Mouse (Mus musculus): Measurements from ENCODE around the gene Rbm5. TPM values are rescaled to one million over a fixed set of nuclear protein-coding genes. Genes with fewer than 3 reads are reported as not detected.

The Rbm5 gene
- polyA plus RNA-seq, 1 experiment from 2014 or later, result 123 TPM

DNA sequence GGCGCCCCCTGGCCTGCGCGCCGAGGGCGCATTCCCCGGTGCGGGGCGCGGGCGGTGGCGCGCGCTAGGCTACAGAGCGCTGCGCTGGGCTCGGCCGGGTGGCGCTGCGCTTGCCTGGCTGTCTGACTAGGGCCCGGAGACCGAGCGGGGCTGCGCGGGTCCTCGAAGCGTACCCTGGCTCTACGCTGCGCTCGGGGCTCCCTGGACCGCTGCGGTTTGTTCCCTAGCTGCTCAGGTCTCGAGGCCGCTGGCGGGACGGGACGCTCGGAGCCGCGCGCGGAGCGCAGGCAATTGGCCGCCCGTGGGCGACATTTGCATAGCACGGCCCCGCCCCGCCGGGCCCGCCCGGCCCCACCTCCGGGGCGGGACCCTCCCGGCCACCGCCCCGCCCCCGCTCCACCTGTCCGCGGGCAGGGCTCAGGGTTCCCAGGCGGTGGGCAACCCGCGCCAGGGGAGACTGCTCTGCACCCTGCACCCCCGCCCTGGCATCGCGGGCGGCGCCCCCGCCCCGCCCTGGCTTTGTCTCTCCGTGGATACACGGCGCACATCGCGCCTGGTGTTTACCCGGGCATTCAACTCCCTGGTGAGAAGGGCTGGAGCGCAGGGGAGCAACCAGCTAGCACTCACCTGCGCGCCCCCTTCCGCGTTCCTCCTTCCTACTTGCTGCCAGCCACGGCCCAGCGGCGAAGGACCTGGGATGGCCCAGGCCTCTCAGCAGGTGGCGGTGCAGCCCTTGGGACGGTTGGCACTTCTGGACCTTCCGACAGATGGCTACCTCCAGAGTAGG, 60.9 kb downstream of the Rbm5 start, which contains the start of gene Sema3f:
TSS of gene Sema3f (minus strand) at position 779 of the 787 bp plus-strand sequence.
- H3K4me1 ChIP-seq (replicated peaks), result peaks cover 58% of the 10 kb centered on the region
- H3K27me3 ChIP-seq, result peaks cover 67% of the 10 kb centered on the region
- no peaks in the 10 kb centered on the region for H3K9me3 ChIP-seq (replicated peaks)
- H3K4me2 ChIP-seq, result peak within 1 kb of the TSS; percentile 99
- H3K27ac ChIP-seq, result peak within 1 kb of the TSS; percentile 71
- WGBS, result under 1% methylated on average over 80 of the region's 86 CpGs
- no peaks in the 10 kb centered on the region for H3K36me3 ChIP-seq
- peak within 1 kb of the TSS; percentile 66 for H3K9ac ChIP-seq
- ATAC-seq (replicated peaks; ENCODE audit: insufficient number of reproducible peaks, insufficient read depth, low FRiP score, low read depth), result peak; percentile 84
- peak within 1 kb of the TSS; percentile 69 for H3K4me3 ChIP-seq

DNA sequence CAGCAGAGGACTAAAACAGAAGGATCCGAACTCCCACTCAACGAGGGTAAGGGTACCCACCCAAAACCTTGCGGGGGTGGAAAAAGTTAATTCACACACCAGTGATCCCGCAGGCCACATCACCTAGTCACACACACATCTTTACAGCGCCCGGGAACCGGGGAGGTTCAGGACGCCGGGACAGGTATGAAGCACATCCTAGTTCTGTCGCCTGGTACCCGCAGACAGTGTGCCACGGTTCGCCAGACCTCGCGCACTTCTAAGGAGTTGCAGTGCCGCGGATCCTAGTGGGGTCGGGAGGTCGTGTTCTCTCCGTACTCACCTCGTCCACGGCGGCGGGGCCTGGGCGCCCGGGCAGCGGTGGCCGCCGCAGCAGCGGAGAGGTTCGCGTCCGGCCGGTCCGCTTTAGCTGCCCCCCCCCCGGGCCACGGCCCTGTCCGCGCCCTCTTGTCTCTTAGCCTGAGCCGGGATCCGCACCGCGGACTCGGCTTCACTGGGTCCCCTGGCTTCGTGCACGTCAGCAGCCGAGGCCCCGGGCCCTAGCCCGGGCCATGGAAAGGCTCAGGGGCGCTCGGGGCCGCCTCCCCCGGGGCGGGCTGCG, 61.6 kb downstream of the Rbm5 start:
- Histone ChIP-seq H3K4me3 (peak overlapping the region; percentile 69), H3K4me1 (replicated peaks) (peaks cover 54% of the 10 kb centered on the region), H3K36me3 (no peaks in the 10 kb centered on the region), H3K27me3 (peaks cover 67% of the 10 kb centered on the region), H3K9ac (peak overlapping the region; percentile 66), H3K9me3 (replicated peaks) (no peaks in the 10 kb centered on the region), H3K4me2 (peak overlapping the region; percentile 99), H3K27ac (peak overlapping the region; percentile 71)
- WGBS, result under 1% methylated on average over 53 of the region's 55 CpGs
- ATAC-seq (replicated peaks; ENCODE audit: insufficient number of reproducible peaks, insufficient read depth, low FRiP score, low read depth), result no peak; the same call in 1 of the 2 replicates

DNA sequence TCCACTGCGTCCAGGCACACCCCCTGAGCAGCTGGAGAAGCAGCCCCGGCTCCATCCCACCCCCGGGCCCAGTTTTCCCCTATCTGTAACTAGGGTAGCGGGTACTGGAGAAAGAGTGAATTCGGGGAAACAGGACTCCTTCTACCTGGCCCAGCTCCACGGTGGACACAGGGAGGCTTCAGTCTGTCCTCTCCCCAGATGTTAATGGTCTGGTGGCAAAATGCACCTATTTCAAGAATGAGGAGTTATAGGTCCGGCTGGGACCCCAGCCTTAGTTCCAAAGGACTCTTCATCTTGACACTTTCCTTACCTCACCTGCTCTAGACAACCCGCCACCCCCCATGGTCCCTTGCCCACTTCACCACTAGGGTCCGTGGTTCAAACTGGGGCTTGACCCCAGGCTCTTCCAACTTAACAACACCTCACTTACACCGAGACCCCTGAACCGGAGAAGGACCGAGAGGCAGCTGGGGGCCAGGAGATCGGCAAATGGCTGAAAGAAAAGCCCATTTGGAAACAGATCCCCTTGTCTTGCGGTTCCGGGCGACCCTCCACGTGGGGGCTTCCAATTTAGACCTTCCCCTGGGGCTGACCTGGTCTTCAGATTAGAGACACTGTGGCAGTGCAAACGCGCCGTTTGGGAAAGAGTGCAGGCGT, 62.2 kb downstream of the Rbm5 start:
- Histone ChIP-seq H3K4me1 (replicated peaks) (peaks cover 54% of the 10 kb centered on the region), H3K27me3 (peaks cover 67% of the 10 kb centered on the region), H3K4me3 (peak overlapping the region; percentile 69), H3K4me2 (peak overlapping the region; percentile 99), H3K9me3 (replicated peaks) (no peaks in the 10 kb centered on the region), H3K27ac (0 out of 2 replicates have a peak overlapping the region, but pooled peaks have one; percentile 39), H3K9ac (peak overlapping the region; percentile 66), H3K36me3 (no peaks in the 10 kb centered on the region)
- no peak for ATAC-seq (replicated peaks; ENCODE audit: insufficient number of reproducible peaks, insufficient read depth, low FRiP score, low read depth)
- 5% methylated on average over 21 of the region's 21 CpGs for WGBS

DNA sequence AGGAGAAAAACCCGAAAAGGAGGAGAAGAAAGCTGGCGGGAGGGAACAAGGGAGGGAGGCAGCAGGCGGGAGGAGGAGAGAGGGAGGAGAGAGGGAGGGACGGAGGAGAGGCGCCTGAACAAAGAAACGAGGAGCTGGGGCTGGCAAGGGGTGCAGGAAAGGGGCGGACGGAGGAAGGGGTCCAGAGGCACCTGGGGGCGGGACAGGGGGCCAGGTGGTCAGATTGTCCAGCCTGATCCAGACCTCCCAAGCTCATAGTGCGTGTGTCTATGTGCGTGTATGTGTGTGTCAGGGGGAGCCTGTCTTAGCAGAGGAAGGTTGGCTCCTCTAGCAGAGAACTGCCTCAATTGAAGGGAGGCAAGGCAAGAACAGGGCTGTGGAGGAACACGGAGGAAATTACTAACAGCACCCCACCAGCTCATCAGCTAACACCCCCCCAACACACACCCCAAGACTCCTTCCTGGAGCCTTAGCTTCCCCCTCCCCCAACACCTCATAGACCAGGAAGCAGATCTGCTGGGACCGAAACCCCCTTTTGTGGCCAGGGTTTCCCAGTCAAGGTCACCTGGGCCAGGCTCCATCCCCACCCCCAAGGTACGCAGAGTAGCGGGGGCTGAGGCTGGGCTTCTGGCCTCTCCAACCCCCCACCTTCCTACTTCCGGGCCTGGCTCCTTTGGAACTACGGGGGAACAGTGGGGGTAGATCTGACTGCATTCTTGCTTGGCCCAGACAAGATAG, 62.9 kb downstream of the Rbm5 start:
- Histone ChIP-seq H3K9ac (peak overlapping the region; percentile 66), H3K4me1 (replicated peaks) (peaks cover 58% of the 10 kb centered on the region), H3K27ac (0 out of 2 replicates have a peak overlapping the region, but pooled peaks have one; percentile 39), H3K4me2 (peak overlapping the region; percentile 99), H3K9me3 (replicated peaks) (no peaks in the 10 kb centered on the region), H3K4me3 (peak overlapping the region; percentile 69), H3K27me3 (peaks cover 67% of the 10 kb centered on the region), H3K36me3 (no peaks in the 10 kb centered on the region)
- no peak for ATAC-seq (replicated peaks; ENCODE audit: insufficient number of reproducible peaks, insufficient read depth, low FRiP score, low read depth)
- 5% methylated on average over 17 of the region's 17 CpGs for WGBS

DNA sequence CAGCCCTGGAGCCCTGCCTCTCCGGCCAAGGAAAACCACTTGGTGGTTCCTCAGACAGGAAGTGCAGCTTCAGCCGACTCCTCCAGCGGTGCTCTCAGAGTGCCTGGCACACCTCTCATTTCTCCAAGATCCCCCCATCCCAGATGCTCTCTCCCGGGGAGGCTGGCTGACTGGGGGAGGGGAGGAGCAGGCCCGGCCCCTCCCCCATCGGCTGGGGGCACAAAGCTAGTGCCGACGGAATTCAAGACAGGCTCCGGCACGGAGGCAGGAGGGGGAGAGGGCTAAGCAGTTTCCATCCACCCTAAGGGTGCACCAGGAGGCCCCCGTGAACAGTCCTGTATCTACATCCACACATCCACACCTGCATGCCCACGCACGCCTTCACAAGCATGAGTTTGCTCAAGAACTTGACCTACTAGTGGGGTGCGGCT, 64.0 kb downstream of the Rbm5 start:
- no peaks in the 10 kb centered on the region for H3K36me3 ChIP-seq
- ATAC-seq (replicated peaks; ENCODE audit: insufficient number of reproducible peaks, insufficient read depth, low FRiP score, low read depth), result no peak
- peak overlapping the region; percentile 99 for H3K4me2 ChIP-seq
- no peaks in the 10 kb centered on the region for H3K9me3 ChIP-seq (replicated peaks)
- 4% methylated on average over 14 of the region's 14 CpGs for WGBS
- H3K27me3 ChIP-seq, result peaks cover 65% of the 10 kb centered on the region
- H3K9ac ChIP-seq, result 0 out of 2 replicates have a peak overlapping the region, but pooled peaks have one; percentile 11
- H3K4me3 ChIP-seq, result peak overlapping the region; percentile 69; the same call in 1 of the 2 replicates
- no peak overlapping the region for H3K27ac ChIP-seq
- peaks cover 67% of the 10 kb centered on the region for H3K4me1 ChIP-seq (replicated peaks)

DNA sequence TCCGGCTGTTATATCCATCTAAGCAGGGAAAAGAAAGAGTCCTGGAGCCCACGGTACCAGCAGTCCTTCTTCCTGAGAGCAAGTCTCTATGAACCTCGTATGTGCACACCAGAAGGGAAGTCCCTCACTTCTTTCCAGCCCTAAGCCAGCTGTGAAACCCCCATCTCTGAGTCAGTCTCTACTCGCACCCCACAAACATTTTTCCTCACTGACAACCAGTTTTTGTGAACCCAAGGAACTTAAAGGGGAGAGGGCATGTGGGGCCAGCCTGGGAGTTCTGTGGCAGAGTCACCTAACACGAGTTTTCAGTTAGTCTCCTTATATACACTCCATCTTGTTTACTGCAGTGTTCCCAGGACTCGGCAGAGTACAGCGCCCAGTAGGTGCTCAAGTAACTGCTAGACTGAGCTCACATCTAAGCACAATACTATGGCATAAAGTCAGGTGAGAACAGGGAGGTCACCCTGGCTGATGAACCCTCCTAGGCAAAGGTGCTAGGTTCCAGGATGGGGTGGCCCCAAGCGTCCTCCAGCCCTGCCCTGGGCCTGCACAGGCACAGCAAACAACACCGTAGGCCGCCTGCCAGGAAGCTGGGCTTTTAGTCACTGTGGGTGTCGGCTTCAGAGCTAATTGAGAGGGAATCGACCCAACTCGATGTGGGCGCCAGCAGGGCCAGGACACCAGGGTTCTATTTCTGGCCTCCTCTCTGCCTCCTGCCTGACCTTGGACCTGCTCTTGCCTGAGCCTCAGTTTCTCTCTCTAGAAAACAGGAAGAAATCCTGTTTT, 67.3 kb downstream of the Rbm5 start:
- no peak overlapping the region for H3K9ac ChIP-seq
- no peaks in the 10 kb centered on the region for H3K36me3 ChIP-seq
- H3K4me2 ChIP-seq, result no peak overlapping the region
- H3K4me1 ChIP-seq (replicated peaks), result peaks cover 75% of the 10 kb centered on the region
- no peak overlapping the region for H3K27ac ChIP-seq
- peaks cover 34% of the 10 kb centered on the region for H3K27me3 ChIP-seq
- WGBS, result 58% methylated on average over 14 of the region's 14 CpGs
- H3K9me3 ChIP-seq (replicated peaks), result no peaks in the 10 kb centered on the region
- ATAC-seq (replicated peaks; ENCODE audit: insufficient number of reproducible peaks, insufficient read depth, low FRiP score, low read depth), result no peak
- no peak overlapping the region for H3K4me3 ChIP-seq

DNA sequence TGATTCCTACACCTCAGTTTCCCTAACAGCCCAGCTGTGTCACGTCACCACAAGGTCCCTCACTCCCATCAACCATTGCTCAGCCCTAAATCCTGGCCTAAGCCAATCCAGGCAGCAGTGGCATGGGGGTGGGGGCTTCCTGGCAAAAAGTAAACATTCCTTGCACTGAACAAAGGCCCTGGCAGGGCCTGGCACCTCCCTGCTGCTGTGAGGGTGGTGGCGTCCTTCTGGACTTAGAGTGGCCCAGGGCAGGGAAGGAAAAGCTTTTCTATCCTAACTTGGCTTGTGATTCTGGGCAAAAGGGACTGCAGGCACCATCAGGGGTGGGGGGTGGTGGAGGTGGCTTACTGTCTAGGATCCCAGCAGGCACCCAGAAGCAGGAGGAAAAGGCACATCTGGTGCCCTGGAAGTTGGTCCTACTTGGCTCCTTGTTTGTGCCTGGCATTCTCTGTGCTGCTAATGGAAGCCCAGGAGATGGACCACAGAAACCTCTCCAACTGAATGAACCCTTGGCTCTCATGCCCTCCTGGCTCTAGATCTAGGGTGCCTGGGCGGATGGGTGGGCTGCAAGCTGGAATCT, 68.1 kb downstream of the Rbm5 start:
- H3K36me3 ChIP-seq, result no peaks in the 10 kb centered on the region
- WGBS, result 72% methylated on average over 3 of the region's 3 CpGs
- 0 out of 2 replicates have a peak overlapping the region, but pooled peaks have one; percentile 3 for H3K9ac ChIP-seq
- ATAC-seq (replicated peaks; ENCODE audit: insufficient number of reproducible peaks, insufficient read depth, low FRiP score, low read depth), result no peak
- H3K4me3 ChIP-seq, result no peak overlapping the region
- peaks cover 27% of the 10 kb centered on the region for H3K27me3 ChIP-seq
- H3K9me3 ChIP-seq (replicated peaks), result no peaks in the 10 kb centered on the region
- no peak overlapping the region for H3K4me2 ChIP-seq
- peaks cover 75% of the 10 kb centered on the region for H3K4me1 ChIP-seq (replicated peaks)
- H3K27ac ChIP-seq, result peak overlapping the region; percentile 33

DNA sequence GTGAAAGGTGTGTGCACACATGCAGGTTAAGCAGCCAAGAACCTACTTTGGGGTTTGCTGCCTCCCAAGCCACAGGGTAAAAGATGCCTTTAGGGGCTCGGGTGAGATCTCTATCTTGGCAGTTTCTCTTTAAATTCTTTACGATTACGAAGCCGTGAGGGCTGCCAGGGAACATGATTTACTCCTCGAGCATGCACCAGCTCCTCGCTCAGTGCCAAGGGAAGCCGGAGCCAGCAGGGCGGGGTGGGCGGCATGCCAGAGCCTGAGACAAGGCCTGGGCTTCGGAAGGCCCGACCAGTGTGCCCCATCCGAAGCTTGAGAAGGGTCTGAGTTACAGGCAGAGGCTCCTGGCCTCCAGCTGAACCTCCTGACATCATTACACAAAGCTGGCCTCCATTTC, 69.2 kb downstream of the Rbm5 start:
- peaks cover 75% of the 10 kb centered on the region for H3K4me1 ChIP-seq (replicated peaks)
- no peak overlapping the region for H3K4me3 ChIP-seq
- 48% methylated on average over 12 of the region's 12 CpGs for WGBS
- H3K9me3 ChIP-seq (replicated peaks), result no peaks in the 10 kb centered on the region
- H3K9ac ChIP-seq, result no peak overlapping the region
- H3K36me3 ChIP-seq, result no peaks in the 10 kb centered on the region
- no peak for ATAC-seq (replicated peaks; ENCODE audit: insufficient number of reproducible peaks, insufficient read depth, low FRiP score, low read depth)
- peak overlapping the region; percentile 46; the same call in 1 of the 2 replicates for H3K27ac ChIP-seq
- no peak overlapping the region for H3K4me2 ChIP-seq
- peaks cover 16% of the 10 kb centered on the region for H3K27me3 ChIP-seq

DNA sequence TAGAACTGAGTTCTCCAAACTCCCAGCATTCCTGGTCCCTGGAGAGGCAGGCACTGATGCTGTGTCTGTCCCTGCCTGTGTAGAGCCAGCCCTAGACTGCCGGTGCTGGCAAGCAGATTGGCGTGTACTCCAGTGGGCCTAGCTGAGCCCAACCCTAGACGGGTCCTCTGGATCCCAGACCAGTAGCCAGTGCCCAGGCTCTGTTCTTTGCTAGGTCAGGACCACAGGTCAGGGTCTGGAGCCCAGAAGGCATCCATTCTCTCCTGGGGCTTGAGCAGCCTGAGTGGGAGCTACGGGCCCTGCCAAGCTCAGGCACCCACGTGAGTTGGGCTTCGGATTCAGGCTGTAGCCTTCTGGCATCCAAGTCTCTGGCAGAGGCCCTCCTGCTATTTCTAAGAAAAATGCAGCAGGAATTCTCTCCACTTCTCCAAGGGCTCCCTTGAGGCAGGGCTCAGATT, 70.7 kb downstream of the Rbm5 start:
- H3K4me1 ChIP-seq (replicated peaks), result peaks cover 80% of the 10 kb centered on the region
- H3K36me3 ChIP-seq, result no peaks in the 10 kb centered on the region
- no peak overlapping the region for H3K4me2 ChIP-seq
- ATAC-seq (replicated peaks; ENCODE audit: insufficient number of reproducible peaks, insufficient read depth, low FRiP score, low read depth), result peak; percentile 25; the same call in 1 of the 2 replicates
- no peak overlapping the region for H3K9ac ChIP-seq
- H3K27ac ChIP-seq, result peak overlapping the region; percentile 44
- H3K4me3 ChIP-seq, result no peak overlapping the region
- no peaks in the 10 kb centered on the region for H3K9me3 ChIP-seq (replicated peaks)
- peaks cover 1% of the 10 kb centered on the region; the same call in 1 of the 2 replicates for H3K27me3 ChIP-seq
- WGBS, result 32% methylated on average over 6 of the region's 6 CpGs
